Mouse (Mus musculus) spleen, adult 2 months (tissue): Measurements from ENCODE around the gene Arhgef2.

ENCODE experiments used
- CTCF ChIP-seq: fragments of 200-500 bp; IDR thresholded peaks from 2 replicates; pipeline ENCODE4 v1.5.1; 2011; ENCODE audit warnings: mild to moderate bottlenecking, inconsistent platforms; ENCODE audit not compliant: insufficient read depth, insufficient read length, insufficient replicate concordance; ENCODE audit errors: extremely low read depth
- POLR2A ChIP-seq: fragments of 200-500 bp; IDR thresholded peaks from 2 replicates; pipeline ENCODE4 v1.6.1; 2011; ENCODE audit warnings: low read depth, low read length, inconsistent platforms

DNA sequence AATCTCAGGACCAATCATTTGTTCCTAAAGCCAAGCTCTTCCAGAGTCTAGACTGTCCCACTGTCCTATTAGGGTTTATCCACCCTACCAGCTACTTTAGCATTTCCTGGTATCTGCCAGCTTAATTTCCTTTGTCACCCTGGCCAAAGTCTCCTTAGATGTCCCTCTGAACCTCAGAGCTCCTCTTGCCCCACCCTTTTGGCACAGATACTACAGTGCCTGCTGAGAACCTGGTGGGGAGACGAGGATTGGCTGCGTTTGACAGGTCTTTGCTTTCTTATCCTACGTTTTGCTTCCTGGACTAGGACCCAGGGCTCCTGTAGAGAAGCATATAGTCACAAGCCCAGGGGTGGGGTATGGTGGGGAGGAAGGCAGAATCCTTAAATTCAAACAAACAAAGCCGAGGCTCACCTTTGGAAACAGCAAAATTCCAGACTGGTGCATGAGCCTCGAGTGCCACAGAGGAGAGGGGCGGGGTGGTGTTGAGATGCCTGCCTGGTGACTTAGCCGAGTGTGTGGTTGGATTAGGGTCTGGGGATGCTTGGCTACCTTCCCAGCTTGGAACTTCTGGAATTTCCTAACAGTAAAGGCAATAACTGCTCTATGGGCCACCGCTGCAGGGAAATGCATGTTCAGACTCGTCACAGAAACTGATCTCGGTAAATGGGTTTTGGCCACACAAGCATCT lies 11.7 kb upstream of the Arhgef2 start:
- TF ChIP-seq POLR2A (no peak), CTCF (no peak)
